Mouse (Mus musculus) monocyte, adult 5-6 weeks (primary cell): ENCODE data around the gene Cuedc1. TPM values are rescaled to one million over a fixed set of nuclear protein-coding genes. Genes with fewer than 3 reads are reported as not detected.
A peak's percentile ranks its signal among the peaks of the same experiment; 100 is the strongest.
"Not testable (repeated sequence)": the region's sequence is repeated elsewhere in the genome, so short reads cannot be mapped to it uniquely, and the experiment has no call there.

Experiments used
- ATAC-seq: fragments of 153-309, 156-312 bp; replicated peaks from 2 replicates; pipeline ENCODE4 v1.8.0; 2017; ENCODE audit warnings: mild to moderate bottlenecking; ENCODE audit not compliant: low TSS enrichment, insufficient number of reproducible peaks, severe bottlenecking, poor library complexity, low FRiP score
- total RNA-seq: library from RNA; stranded (forward); fragments of 200-1000, 200-491, 200-594 nt; gene quantifications from 3 replicates; pipeline ENCODE4 v1.2.3, GENCODE M21; 2017

Cuedc1 gene
- total RNA-seq, 1 experiment from 2014 or later = 11.9 TPM

- ATAC-seq = no peak
These were observed 88.5 kb downstream of the Cuedc1 start for GRCm38 (mm10) chr11:88186078-88186946.

DNA sequence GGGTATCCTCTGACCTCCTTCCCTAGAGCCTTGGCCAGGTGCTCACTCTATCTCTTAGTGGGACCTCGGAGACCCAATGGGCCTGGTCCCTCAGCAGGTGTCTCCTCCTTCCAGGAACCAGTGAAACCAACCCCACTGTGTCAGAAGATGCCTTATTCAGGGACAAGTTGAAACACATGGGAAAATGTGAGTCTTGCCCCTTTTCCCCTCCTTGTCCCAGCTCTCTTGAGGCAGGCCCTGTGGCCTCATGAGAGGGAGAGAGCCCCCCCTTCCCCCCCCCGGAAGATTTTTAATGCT, 89.0 kb downstream of the Cuedc1 start:
- ATAC-seq = no peak

GRCm38 (mm10) chr11:88187417-88188133, 89.7 kb downstream of the Cuedc1 start:
- ATAC-seq = peak; percentile 89

GRCm38 (mm10) chr11:88188216-88188615, 90.4 kb downstream of the Cuedc1 start:
- ATAC-seq = no peak

- no peak for ATAC-seq
These were observed 90.8 kb downstream of the Cuedc1 start for GRCm38 (mm10) chr11:88188635-88189034.

DNA sequence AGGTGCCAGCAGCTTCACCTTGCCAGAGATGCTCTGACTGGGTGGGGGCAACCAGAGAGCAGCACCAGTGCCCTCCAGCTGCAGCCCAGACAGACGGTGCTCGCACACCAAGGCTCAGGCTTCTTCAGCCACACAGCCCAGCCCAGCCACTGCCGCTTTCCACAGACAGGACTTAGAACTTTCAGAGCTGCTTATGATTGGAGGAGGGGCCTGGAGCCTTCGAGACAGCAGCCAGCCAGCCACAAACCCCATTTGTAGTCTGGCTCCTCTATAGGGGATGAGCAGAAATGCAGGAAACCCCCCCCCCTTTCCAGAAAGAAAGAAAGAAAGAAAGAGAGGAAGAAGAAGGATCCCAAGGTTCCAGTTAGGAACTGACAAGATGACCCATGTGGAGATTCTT, 94.7 kb downstream of the Cuedc1 start:
- ATAC-seq = no peak

DNA sequence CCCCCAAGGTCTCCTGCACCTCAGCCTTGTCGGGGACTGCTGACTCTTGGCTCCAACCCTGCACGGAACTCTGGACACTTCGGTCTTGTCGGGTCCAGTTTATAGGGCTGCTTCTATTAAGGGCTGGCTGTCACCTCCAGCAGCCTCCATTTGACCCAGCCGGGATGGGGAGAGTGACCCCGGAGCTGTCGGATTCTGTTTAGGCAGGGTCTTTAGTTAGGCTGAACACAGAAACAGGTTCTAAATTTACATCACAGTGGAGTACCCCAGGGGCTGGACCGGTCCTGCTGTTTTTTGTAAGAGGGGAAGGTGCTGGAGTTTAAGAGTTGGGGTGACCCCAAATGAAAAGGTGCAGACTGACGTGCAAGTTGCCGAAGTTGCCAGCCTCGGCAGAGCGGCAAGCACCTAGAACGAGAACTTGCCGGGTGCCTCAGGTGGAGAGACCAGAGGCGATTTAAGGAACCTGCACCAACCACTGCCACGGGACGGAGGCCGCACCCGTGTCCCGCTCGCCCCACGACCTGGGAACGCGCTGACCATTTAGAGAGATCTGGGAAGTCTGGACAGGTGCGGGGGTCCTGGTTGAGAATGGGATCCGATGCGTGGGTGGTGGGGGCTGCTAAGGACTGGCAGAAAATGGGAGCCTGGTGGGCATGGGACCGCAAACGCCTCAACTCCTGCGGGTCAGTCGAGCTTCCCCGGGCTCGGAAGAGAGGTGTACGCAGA, 95.4 kb downstream of the Cuedc1 start:
- no peak for ATAC-seq

GRCm38 (mm10) chr11:88193824-88194696, 96.2 kb downstream of the Cuedc1 start:
- peak; percentile 40 for ATAC-seq

- not testable (repeated sequence) for ATAC-seq
These were observed 97.8 kb downstream of the Cuedc1 start for GRCm38 (mm10) chr11:88195699-88196098.

DNA sequence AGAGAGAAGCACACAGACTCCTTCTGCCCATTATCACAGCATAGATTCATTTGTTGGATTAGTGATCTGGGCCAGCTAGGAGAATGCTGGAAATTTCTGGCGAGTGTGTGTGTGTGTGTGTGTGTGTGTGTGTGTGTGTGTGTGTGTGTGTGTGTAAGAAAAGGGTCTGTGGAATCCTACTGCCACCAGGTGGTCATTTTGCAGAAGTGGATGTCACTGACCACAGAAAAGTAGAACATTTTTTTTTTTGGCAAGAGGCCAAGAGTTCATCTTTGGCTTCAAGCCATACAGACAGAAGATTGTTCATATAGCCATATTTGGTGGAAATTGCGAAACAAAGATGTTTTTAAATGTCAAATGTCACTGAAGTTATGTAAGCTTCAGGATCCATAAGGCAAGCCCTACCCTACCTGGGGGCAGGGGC, 99.3 kb downstream of the Cuedc1 start:
- ATAC-seq = peak; percentile 54

GRCm38 (mm10) chr11:88198223-88198622, 100.4 kb downstream of the Cuedc1 start:
- ATAC-seq = no peak

- no peak for ATAC-seq
These were observed 103.3 kb downstream of the Cuedc1 start for GRCm38 (mm10) chr11:88201172-88201571.

DNA sequence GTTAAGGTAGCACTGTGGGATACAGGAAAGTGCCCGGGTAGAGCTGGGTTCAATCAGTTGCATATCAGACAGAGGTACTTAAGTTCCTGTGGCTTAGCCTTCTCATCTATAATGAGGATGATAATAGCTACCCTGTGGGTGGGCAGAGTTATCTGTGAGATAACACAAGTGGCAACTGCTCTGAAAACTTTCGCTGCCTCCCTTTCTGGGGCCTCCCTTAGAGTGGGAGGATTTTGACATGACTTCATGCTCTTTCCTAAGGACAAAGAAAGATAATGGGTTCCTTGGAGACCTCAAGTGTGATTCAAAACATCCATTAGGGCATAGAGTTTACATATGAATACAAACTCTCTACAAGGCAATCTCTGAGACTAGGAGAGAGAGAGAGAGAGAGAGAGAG, 104.2 kb downstream of the Cuedc1 start:
- ATAC-seq = no peak

- ATAC-seq = peak; percentile 95
These were observed 106.1 kb downstream of the Cuedc1 start, which contains the start of gene Mrps23 for GRCm38 (mm10) chr11:88203712-88204532. Gene Mrps23, plus strand, starts transcription at chr11:88204388.

DNA sequence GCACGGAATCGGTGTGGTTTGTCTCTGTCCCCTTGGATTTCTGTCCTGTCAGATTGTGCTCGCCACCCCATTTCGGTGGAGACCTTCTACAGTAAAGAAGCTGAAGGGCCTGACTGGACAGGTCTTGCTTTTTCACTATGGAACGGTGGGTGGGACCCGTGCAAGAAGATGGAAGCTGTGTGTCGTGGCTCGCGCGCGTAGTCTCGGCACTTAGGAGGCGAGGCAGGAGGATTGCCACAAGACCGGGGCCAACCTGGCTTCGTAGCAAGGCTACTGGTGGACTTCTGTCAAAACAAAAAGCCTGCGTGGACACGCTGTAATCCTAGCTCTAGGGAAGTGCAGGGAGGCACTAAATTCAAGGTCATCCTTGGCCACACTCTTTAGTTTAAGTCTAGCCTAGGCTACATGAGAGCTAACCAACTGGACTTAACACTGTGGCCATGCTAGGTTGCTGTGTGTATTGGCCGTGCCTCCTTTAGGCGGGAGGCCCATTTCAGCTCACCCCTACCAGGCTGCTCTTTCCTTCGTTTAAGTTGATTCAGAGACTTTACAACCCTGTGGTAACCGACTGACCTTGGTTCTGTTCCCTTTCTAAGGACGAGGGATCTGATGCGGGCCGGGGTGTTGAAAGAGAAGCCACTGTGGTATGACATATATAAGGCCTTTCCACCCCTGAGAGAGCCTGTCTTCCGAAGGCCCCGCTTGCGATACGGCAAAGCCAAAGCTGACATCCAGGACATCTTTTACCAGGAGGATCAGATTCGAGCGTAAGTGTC, 106.9 kb downstream of the Cuedc1 start:
- ATAC-seq = peak; percentile 19

DNA sequence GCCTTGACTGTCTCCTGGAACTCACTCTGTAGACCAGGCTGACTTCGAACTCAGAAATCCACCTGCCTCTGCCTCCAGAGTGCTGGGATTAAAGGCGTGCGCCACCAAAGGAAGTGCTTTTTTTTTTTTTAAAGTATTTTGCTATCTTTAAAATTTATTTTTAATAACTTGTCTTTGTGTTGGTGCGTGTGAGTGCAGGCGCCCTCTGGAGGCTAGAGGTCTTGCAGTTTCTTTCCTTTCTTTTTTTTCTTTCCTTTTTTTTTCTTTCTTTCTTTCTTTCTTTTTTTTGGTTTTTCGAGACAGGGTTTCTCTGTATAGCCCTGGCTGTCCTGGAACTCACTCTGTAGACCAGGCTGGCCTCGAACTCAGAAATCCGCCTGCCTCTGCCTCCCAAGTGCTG, 108.7 kb downstream of the Cuedc1 start:
- ATAC-seq = not testable (repeated sequence)

DNA sequence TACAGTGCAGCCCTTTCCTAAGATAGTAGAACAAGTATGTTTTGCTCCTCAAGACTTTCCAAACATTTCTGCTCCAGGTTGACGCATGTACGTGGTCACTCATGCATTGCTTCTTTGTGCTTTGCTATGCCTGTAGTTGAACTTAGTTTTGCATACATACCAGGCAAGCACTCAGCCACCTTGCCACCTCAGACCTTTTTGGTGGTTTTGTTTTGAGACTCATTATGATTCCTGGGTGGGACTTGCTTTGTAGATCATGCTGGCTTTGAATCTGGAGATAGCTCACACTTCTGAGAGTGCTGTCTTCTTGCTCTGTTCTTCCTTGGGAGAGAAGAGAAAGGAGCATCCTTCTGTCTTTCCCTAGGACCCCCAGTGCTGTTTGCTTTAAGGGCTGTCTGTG, 109.8 kb downstream of the Cuedc1 start:
- no peak for ATAC-seq
